Mouse (Mus musculus): ENCODE data around the gene Wnt10b.

Gene Wnt10b

GRCm38 (mm10) chr15:98796803-98797595 is 19.0 kb upstream of the Wnt10b start:
- DNase-seq (ENCODE audit: low read depth, low spot score), result no peak

GRCm38 (mm10) chr15:98793141-98793698 is 15.3 kb upstream of the Wnt10b start:
- DNase-seq (ENCODE audit: low read depth, low spot score), result no peak

- DNase-seq (ENCODE audit: low read depth, low spot score), result no peak
Measured at GRCm38 (mm10) chr15:98792233-98793020, 14.5 kb upstream of the Wnt10b start.

- DNase-seq (ENCODE audit: low read depth, low spot score), result no peak
Measured at GRCm38 (mm10) chr15:98791771-98792170, 13.8 kb upstream of the Wnt10b start.

GRCm38 (mm10) chr15:98791221-98791620 is 13.3 kb upstream of the Wnt10b start:
- no peak for DNase-seq (ENCODE audit: low read depth, low spot score)

- DNase-seq (ENCODE audit: low read depth, low spot score), result no peak
Measured at GRCm38 (mm10) chr15:98790761-98791160, 12.8 kb upstream of the Wnt10b start.

DNA sequence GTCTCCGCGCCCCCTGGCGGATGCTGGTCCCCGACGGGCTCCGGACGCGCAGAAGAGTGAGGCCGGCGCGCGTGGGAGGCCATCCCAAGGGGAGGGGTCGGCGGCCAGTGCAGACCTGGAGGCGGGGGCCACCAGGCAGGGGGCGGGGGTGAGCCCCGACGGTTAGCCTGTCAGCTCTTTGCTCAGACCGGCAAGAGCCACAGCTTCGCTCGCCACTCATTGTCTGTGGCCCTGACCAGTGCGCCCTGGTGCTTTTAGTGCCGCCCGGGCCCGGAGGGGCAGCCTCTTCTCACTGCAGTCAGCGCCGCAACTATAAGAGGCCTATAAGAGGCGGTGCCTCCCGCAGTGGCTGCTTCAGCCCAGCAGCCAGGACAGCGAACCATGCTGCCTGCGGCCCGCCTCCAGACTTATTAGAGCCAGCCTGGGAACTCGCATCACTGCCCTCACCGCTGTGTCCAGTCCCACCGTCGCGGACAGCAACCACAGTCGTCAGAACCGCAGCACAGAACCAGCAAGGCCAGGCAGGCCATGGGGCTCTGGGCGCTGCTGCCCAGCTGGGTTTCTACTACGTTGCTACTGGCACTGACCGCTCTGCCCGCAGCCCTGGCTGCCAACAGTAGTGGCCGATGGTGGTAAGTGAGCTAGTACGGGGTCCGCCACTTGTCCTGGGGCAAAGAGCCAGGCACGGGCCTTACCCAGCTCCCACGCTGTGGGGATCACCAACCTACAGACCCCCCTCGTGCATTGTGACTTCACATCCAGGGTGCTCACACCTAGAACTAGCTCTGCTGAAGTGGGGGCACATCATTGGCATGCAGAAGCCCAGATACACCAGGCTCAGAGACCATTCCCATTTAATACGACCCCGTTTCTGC is 11.9 kb upstream of the Wnt10b start, which contains the start of gene Wnt1:
TSS of gene Wnt1 (plus strand) at position 197 of the 875 bp plus-strand sequence.
- no peak for DNase-seq (ENCODE audit: low read depth, low spot score)

DNA sequence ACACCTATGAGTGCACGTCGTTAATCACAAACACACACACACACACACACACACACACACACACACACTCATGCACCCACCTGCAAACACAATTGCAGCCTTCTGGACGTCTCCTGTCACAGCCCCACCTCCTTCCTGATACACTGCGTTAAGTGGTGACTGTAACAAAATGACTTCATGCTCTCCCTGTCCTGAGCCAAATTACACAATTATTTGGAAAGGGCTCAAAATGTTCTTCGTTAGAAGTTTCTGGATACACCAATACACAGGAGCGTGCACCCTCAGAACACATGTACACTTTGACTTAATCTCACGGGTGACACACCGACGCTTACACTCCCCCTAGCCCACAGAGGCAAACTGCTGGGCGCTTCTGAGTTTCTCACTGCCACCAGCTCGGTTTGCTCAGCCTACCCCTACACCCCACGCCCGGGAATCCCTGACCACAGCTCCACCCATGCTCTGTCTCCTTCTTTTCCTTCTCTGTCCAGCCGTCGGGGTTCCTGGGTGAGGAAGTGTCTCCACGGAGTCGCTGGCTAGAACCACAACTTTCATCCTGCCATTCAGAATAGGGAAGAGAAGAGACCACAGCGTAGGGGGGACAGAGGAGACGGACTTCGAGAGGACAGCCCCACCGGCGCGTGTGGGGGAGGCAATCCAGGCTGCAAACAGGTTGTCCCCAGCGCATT is 11.2 kb upstream of the Wnt10b start:
- no peak for DNase-seq (ENCODE audit: low read depth, low spot score)

DNA sequence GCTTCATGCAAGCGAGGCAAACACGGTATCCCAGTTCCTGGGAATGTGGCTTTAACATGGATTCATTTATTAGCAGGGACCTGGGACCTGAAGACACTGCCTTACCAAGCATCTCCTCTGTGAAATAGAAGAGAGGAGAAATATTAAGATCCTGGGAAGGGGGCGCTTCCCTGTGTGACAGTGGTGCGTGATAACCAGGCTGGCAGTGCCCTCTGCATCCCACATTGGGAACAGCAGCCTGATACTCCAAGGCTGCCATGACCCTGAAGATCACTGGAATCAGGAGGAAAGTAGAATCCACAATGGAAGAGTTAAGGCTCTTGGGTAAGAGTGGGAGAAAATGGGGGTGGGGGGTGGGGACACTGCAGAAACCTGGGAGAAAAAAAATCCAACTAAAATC is 10.0 kb upstream of the Wnt10b start:
- DNase-seq (ENCODE audit: low read depth, low spot score), result no peak

- DNase-seq (ENCODE audit: low read depth, low spot score), result no peak
Measured at GRCm38 (mm10) chr15:98785744-98786143, 7.8 kb upstream of the Wnt10b start.

DNA sequence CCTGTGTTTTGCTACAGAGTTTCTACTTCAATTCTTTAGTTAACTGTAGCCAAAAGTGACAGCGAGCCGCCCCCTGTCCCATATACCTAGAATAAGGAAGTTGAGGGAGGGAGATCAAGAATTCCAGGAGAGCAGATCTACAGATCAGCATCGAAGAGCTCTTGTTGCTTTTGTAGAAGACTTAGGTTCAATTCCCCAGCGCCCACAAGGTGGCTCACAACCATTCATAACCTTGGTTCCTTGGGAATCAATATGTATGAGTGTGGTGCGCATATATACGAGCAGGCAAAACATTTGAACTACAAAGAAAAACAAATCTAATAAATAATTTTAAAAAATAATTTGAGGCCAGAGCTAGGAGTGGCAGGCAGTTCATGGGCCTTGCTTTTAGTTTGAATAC is 3.2 kb upstream of the Wnt10b start:
- DNase-seq (ENCODE audit: low read depth, low spot score), result no peak

DNA sequence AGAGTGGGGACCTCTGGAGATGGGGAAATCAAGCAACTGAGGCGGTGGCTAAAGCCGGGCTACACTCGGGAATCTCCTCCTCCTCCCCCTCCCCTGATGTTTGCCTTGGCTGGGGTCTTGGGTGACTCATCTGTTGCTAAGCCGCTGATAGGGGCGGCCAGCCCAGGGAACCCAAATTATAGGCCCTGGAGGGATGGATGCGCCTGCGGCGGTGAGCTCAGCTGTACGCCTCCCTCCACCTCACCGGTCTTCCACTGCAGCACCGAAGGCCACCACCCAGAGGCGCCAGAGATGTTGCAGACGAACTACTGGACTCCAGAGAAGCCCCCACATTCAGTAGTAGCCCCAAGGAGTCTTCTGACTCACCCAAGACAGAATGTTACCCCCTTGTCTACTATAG is 2.6 kb upstream of the Wnt10b start:
- DNase-seq (ENCODE audit: low read depth, low spot score), result no peak

DNA sequence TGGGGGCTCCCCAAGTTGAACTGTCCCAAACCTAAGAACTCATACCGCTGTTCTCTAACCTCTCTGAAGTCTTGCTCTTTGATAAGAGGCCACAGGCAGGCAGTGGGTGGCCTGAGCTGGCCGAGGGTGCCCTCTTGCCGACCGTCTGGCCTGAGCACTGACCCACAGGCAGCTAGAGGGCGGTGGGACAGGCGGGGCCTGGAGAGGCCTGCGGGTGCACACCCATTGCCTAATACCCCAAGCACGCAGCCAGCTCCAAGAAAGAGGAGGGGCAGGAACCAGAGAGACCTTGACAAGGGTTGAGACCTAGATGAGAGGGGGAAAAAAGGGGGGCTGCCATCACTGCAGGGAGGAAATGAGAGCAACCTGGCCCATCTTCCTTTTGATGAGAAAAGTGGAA is 2.1 kb upstream of the Wnt10b start:
- DNase-seq (ENCODE audit: low read depth, low spot score), result no peak

DNA sequence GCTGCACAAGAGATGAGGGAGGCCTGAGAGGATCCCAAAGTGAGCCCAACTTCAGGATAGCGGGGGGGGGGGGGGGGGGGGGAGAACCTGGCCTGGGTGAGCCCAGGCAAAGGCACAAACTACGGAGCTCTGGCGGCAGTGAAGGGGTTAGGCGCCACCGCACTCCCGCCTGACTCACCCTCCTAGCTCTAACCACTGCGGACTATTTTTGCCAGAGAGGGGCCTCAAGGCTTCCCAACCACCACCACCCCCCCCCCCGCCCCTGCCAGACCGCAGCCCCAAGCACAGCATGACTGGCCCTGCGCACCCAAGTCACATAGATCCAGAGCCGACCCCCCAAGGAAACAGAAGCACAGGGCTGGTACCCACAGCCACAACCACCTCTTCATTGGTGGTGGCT is 856 bp upstream of the Wnt10b start:
- no peak for DNase-seq (ENCODE audit: low read depth, low spot score)

- no peak for DNase-seq (ENCODE audit: low read depth, low spot score)
Measured at GRCm38 (mm10) chr15:98778191-98778770, 331 bp upstream of the Wnt10b start.

DNA sequence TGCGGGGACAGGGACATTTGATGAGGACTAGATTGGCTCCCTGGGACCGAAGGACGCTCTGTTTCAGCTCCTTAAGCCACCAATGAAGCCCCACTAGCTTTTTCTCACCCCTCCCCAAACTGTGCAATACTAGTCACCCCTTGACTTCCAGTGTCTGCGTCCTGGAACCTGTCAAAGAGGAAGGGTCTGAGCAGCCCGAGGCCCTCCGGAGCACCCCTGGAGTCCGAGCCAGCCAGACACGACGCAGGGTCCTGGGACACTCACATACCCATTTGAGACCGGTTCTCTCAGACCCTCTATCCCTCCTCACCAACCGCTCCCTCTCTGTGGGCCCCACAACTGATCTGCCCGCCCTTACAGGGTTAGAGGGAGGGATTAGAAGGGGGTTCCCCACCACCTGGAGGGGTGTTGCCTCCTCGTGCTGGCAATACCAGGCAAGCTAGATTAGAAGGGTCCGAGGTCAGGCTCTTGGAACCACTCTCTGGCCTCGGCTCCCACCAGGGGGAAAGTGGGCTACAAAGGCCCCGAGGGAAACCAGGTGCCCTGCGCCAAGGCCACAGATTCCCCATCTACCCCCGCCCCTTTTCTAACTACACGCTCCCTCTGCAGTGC is 839 bp downstream of the Wnt10b start:
- no peak for DNase-seq (ENCODE audit: low read depth, low spot score)

DNA sequence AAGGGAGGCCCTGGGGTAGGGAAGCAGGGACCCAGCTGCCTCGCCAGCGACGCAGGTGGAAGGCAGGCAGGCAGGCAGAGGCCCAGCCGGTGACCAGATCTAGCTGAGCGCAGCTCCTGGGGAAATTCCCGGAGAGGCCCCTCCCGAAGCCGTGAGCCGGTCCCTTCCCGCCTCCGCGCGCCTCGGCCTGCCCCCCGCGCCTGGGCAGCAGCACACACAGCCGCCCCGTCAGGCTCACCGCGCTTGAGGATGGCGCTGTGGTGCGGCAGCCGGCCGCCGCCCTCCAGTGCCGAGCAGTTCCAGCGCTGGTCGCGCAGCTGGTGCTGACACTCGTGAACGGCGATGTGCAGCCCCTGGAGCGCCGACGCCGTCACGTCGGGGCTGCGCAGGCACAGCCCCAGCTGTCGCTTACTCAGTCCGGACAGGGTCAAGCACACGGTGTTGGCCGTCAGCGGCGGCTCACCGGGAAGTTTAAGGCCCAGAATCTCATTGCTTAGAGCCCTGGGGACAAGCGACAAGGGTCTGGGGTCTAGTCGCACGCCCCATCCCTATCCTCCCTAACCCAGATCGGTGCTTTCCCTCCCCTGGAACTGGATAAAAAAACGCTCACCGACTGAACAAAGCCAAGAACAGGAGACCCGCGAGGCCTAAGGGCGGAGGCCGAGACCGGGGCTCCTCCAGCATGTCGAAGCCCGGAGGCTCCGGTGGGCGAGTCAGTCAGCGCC is 1.5 kb downstream of the Wnt10b start:
- DNase-seq (ENCODE audit: low read depth, low spot score), result no peak

- no peak for DNase-seq (ENCODE audit: low read depth, low spot score)
Measured at GRCm38 (mm10) chr15:98775533-98775932, 2.4 kb downstream of the Wnt10b start.

DNA sequence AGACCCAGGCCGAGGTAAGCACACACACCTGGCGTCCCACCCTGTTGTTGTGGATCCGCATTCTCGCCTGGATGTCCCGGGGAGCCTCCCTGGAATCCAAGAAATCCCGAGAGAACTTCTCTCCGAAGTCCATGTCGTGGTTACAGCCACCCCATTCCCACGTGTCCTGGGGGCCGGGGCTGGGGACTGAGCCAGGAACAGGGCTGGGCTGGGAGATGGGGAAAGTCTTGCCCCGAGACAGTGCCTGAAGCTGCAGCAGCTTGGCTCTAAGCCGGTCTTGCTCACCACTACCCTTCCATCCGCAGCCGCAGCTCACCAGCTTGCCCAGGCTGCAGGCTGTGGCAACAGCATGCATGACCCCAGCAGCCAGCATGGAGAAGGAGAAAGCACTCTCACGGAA is 3.9 kb downstream of the Wnt10b start:
- no peak for DNase-seq (ENCODE audit: low read depth, low spot score)
